Mouse (Mus musculus): Measurements from ENCODE around the gene Lce3a.

Lce3a gene

GRCm38 (mm10) chr3:92926130-92926529, at the start of gene Lce3a:
Gene Lce3a (minus strand): TSS chr3:92926230.
- DNase-seq (ENCODE audit: low spot score in 2 of 2), result no peak

- DNase-seq (ENCODE audit: low spot score in 2 of 2), result no peak
These were observed 40.7 kb upstream of the Lce3a start, which contains the start of gene Lce3e for GRCm38 (mm10) chr3:92966761-92967160. Gene Lce3e (plus strand): TSS chr3:92967061.

GRCm38 (mm10) chr3:92957090-92957489, 31.1 kb upstream of the Lce3a start, which contains the start of gene Lce3d:
Gene Lce3d (plus strand): TSS chr3:92957390.
- DNase-seq (ENCODE audit: low spot score in 2 of 2), result no peak

- DNase-seq (ENCODE audit: low spot score in 2 of 2), result no peak
These were observed 18.2 kb upstream of the Lce3a start, which contains the start of gene Lce3c for GRCm38 (mm10) chr3:92944186-92944585. Gene Lce3c (plus strand): TSS chr3:92944486.

GRCm38 (mm10) chr3:92932679-92933078, 6.6 kb upstream of the Lce3a start, which contains the start of gene Lce3b:
Gene Lce3b (plus strand): TSS chr3:92932979.
- DNase-seq (ENCODE audit: low spot score in 2 of 2), result no peak

- DNase-seq (ENCODE audit: low spot score in 2 of 2), result peak; percentile 21 to 31
These were observed 5.7 kb downstream of the Lce3a start for GRCm38 (mm10) chr3:92920364-92920763.

- peak; percentile 29 to 30 for DNase-seq (ENCODE audit: low spot score in 2 of 2)
These were observed 18.5 kb downstream of the Lce3a start for GRCm38 (mm10) chr3:92907571-92907970.

- DNase-seq (ENCODE audit: low spot score in 2 of 2), result no peak
These were observed 20.8 kb downstream of the Lce3a start for GRCm38 (mm10) chr3:92905182-92905581.

GRCm38 (mm10) chr3:92903640-92904039, 22.4 kb downstream of the Lce3a start:
- no peak for DNase-seq (ENCODE audit: low spot score in 2 of 2)

GRCm38 (mm10) chr3:92902992-92903391, 23.0 kb downstream of the Lce3a start:
- DNase-seq (ENCODE audit: low spot score in 2 of 2), result peak; percentile 21 to 42

GRCm38 (mm10) chr3:92894489-92894888, 31.5 kb downstream of the Lce3a start:
- no peak for DNase-seq (ENCODE audit: low spot score in 2 of 2)

GRCm38 (mm10) chr3:92894063-92894462, 32.0 kb downstream of the Lce3a start:
- DNase-seq (ENCODE audit: low spot score in 2 of 2), result no peak
